Mouse (Mus musculus): ENCODE measurements around the gene Clic5.

DNA sequence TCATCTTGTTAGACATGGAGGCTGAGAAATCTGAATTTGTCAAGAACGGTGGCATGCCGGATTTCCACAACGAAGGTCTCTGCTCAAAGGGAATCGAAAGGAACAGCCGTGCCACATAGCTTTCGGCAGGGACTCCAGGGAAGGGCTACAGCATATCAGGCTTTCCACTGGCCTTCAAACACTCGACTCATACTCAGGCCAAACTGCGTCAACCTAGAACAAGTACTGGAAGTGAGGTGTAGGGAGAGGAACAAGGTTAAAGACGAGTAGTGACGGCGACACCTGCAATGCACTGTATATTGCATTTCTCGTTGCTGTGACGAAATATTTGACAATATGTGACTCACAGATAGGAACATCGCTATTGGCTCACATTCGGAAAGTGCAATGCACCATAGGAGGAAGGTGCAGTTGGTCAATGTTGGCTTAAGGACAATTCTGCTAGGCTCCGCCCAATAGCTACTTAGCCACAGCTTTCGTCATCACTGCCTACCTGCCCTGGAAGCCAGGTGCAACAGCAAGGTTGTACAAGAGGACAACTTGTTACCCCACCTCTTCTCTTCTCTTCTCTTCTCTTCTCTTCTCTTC, 112.9 kb downstream of the Clic5 start:
- no peak for TF ChIP-seq CTCF (IDR thresholded peaks at IDR 0.05; ENCODE audit: control insufficient read depth, insufficient read depth, low read length)
- TF ChIP-seq POLR2A (IDR thresholded peaks at IDR 0.05; ENCODE audit: borderline replicate concordance, control insufficient read depth, low read depth, low read length): no peak

Measured in bone marrow, adult 2 months (tissue).